Mouse (Mus musculus) heart, embryonic 10.5 days (tissue): Measurements from ENCODE around the gene Swi5. TPM values are rescaled to one million over a fixed set of nuclear protein-coding genes. Genes with fewer than 3 reads are reported as not detected.

Experiments
- DNase-seq: peaks from one replicate; pipeline ENCODE4 v3.0.0-alpha.2; 2017; ENCODE audit warnings: low spot score
- H3K27ac ChIP-seq: fragments of 300-500 bp; sonication (generic); 2 replicates; pipeline ENCODE4 v1.5.1; 2016; ENCODE audit warnings: mild to moderate bottlenecking
- H3K27me3 ChIP-seq: fragments of 300-500 bp; sonication (generic); 2 replicates; pipeline ENCODE4 v1.6.1; 2016; ENCODE audit warnings: mild to moderate bottlenecking; ENCODE audit not compliant: poor library complexity, insufficient read depth, severe bottlenecking
- H3K36me3 ChIP-seq: fragments of 300-500 bp; sonication (generic); 2 replicates; pipeline ENCODE4 v1.6.1; 2016; ENCODE audit warnings: mild to moderate bottlenecking, moderate library complexity
- H3K4me1 ChIP-seq: fragments of 300-500 bp; sonication (generic); 2 replicates; pipeline ENCODE4 v1.6.1; 2016; ENCODE audit warnings: mild to moderate bottlenecking
- H3K4me3 ChIP-seq: fragments of 300-500 bp; sonication (generic); 2 replicates; pipeline ENCODE4 v1.5.1; 2016; ENCODE audit warnings: mild to moderate bottlenecking, moderate library complexity
- H3K9me3 ChIP-seq: fragments of 300-500 bp; sonication (generic); 2 replicates; pipeline ENCODE4 v1.6.1; 2016; ENCODE audit warnings: mild to moderate bottlenecking, moderate library complexity
- WGBS: fragments of 180-500 bp; shearing (Covaris S2); methylation state at CpG from one replicate; pipeline ENCODE4 v1.1.7; 2016; 5-methylcytosine and 5-hydroxymethylcytosine counted together
- microRNA-seq: library from miRNA; unstranded; fragments of <30 nt; microRNA quantifications from one replicate; pipeline ENCODE4, GENCODE M21; 2017
- polyA plus RNA-seq: library from polyadenylated mRNA; unstranded; fragments of >200 nt; fragmentation: Nextera tagmentation; extraction: Ambion mirVana; gene quantifications from 2 replicates; pipeline ENCODE4 v1.2.1, GENCODE M21; 2016

Gene Swi5
- polyA plus RNA-seq, 1 experiment from 2014 or later = 348 TPM

GRCm38 (mm10) chr2:32246741-32247140 is 41.1 kb downstream of the Swi5 start:
- H3K4me1 ChIP-seq = 0 out of 2 replicates have a peak, but pooled peaks cover 4% of the 10 kb centered on the region
- no peaks in the 10 kb centered on the region for H3K27me3 ChIP-seq
- H3K9me3 ChIP-seq = no peaks in the 10 kb centered on the region
- peaks cover 83% of the 10 kb centered on the region for H3K36me3 ChIP-seq
- no peak overlapping the region for H3K4me3 ChIP-seq
- no peak for DNase-seq
- H3K27ac ChIP-seq = no peak overlapping the region
- 84% methylated on average over 4 of the region's 4 CpGs for WGBS

- Histone ChIP-seq H3K36me3 (peaks cover 49% of the 10 kb centered on the region), H3K4me1 (no peaks in the 10 kb centered on the region), H3K27me3 (no peaks in the 10 kb centered on the region), H3K4me3 (no peak overlapping the region), H3K9me3 (no peaks in the 10 kb centered on the region), H3K27ac (no peak overlapping the region)
- 88% methylated on average over 4 of the region's 4 CpGs for WGBS
- DNase-seq = no peak
Measured at GRCm38 (mm10) chr2:32242986-32243385, 44.9 kb downstream of the Swi5 start.

GRCm38 (mm10) chr2:32240591-32240990 is 47.3 kb downstream of the Swi5 start:
- peaks cover 5% of the 10 kb centered on the region; the same call in 1 of the 2 replicates for H3K4me1 ChIP-seq
- H3K4me3 ChIP-seq = no peak overlapping the region
- no peaks in the 10 kb centered on the region for H3K9me3 ChIP-seq
- H3K36me3 ChIP-seq = peaks cover 28% of the 10 kb centered on the region
- no peaks in the 10 kb centered on the region for H3K27me3 ChIP-seq
- no peak overlapping the region for H3K27ac ChIP-seq
- 83% methylated on average over 5 of the region's 5 CpGs for WGBS
- DNase-seq = no peak

GRCm38 (mm10) chr2:32238708-32239435 is 49.0 kb downstream of the Swi5 start:
- H3K27ac ChIP-seq = no peak overlapping the region
- H3K9me3 ChIP-seq = no peaks in the 10 kb centered on the region
- H3K27me3 ChIP-seq = no peaks in the 10 kb centered on the region
- peaks cover 17% of the 10 kb centered on the region for H3K4me1 ChIP-seq
- peaks cover 22% of the 10 kb centered on the region for H3K36me3 ChIP-seq
- WGBS = 91% methylated on average over 9 of the region's 9 CpGs
- H3K4me3 ChIP-seq = no peak overlapping the region
- no peak for DNase-seq

- H3K27me3 ChIP-seq = no peaks in the 10 kb centered on the region
- no peaks in the 10 kb centered on the region for H3K9me3 ChIP-seq
- WGBS = 42% methylated on average over 4 of the region's 4 CpGs
- peaks cover 17% of the 10 kb centered on the region for H3K4me1 ChIP-seq
- peaks cover 24% of the 10 kb centered on the region for H3K36me3 ChIP-seq
- DNase-seq = no peak
- H3K27ac ChIP-seq = 0 out of 2 replicates have a peak overlapping the region, but pooled peaks have one; percentile 89
- H3K4me3 ChIP-seq = peak overlapping the region; percentile 80
Measured at GRCm38 (mm10) chr2:32237571-32237970, 50.3 kb downstream of the Swi5 start.

- peaks cover 17% of the 10 kb centered on the region for H3K4me1 ChIP-seq
- H3K27ac ChIP-seq = peak overlapping the region; percentile 89
- no peak for DNase-seq
- peaks cover 31% of the 10 kb centered on the region for H3K36me3 ChIP-seq
- H3K9me3 ChIP-seq = no peaks in the 10 kb centered on the region
- peak overlapping the region; percentile 80 for H3K4me3 ChIP-seq
- H3K27me3 ChIP-seq = no peaks in the 10 kb centered on the region
- WGBS = under 1% methylated on average over 20 of the region's 20 CpGs
Measured at GRCm38 (mm10) chr2:32236760-32237487, 51.0 kb downstream of the Swi5 start.

- peak within 1 kb of the TSS; percentile 89 for H3K27ac ChIP-seq
- H3K9me3 ChIP-seq = no peaks in the 10 kb centered on the region
- WGBS = under 1% methylated on average over 54 of the region's 54 CpGs
- no peaks in the 10 kb centered on the region for H3K27me3 ChIP-seq
- peak within 1 kb of the TSS; percentile 80 for H3K4me3 ChIP-seq
- H3K4me1 ChIP-seq = peaks cover 17% of the 10 kb centered on the region
- DNase-seq = peak; percentile 96
- H3K36me3 ChIP-seq = peaks cover 39% of the 10 kb centered on the region
Measured at GRCm38 (mm10) chr2:32235886-32236759, 51.8 kb downstream of the Swi5 start, which contains the start of gene Pomt1. Gene Pomt1 (plus strand): TSS chr2:32236590.

GRCm38 (mm10) chr2:32235433-32235832 is 52.4 kb downstream of the Swi5 start:
- 35% methylated on average over 7 of the region's 7 CpGs for WGBS
- Histone ChIP-seq H3K4me1 (peaks cover 17% of the 10 kb centered on the region), H3K36me3 (peaks cover 44% of the 10 kb centered on the region), H3K4me3 (peak overlapping the region; percentile 80), H3K27me3 (no peaks in the 10 kb centered on the region), H3K27ac (peak overlapping the region; percentile 89; the same call in 1 of the 2 replicates), H3K9me3 (no peaks in the 10 kb centered on the region)
- no peak for DNase-seq

Small RNA genes within 50 kb of the gene (microRNA-seq; reads per million reads assigned to microRNA genes)
- gene Gm23363 (not detected), gene Mir199b (316 reads per million, percentile 64 among the genes with 10 or more reads in this experiment)

Other genes starting within 250 kb of the Swi5 start
- 37.7 and 60.1 TPM in 2 replicates for gene Fam78a, start 203.2 kb downstream of the Swi5 start, polyA plus RNA-seq
- 10.9 and 12.9 TPM in 2 replicates for gene Plpp7, start 192.5 kb downstream of the Swi5 start, polyA plus RNA-seq
- 44.1 and 54.6 TPM in 2 replicates for gene Prrc2b, start 137.0 kb downstream of the Swi5 start, polyA plus RNA-seq
- gene Pomt1, start 51.5 kb downstream of the Swi5 start, polyA plus RNA-seq = 18.8 and 24.2 TPM in 2 replicates
- 63.1 and 65.8 TPM in 2 replicates for gene Uck1, start 27.9 kb downstream of the Swi5 start, polyA plus RNA-seq
- gene Golga2, start 691 bp downstream of the Swi5 start, polyA plus RNA-seq = 22.0 and 27.2 TPM in 2 replicates
- 41.0 and 48.0 TPM in 2 replicates for gene Ciz1, start 64.3 kb upstream of the Swi5 start, polyA plus RNA-seq
- 4.3 and 9.4 TPM in 2 replicates for gene Dnm1, start 65.3 kb upstream of the Swi5 start, polyA plus RNA-seq
- gene 1110008P14Rik, start 93.9 kb upstream of the Swi5 start, polyA plus RNA-seq = 41.2 and 50.5 TPM in 2 replicates
- gene Lcn2, start 100.2 kb upstream of the Swi5 start, polyA plus RNA-seq = not detected in 2 replicates
- 34.4 and 46.6 TPM in 2 replicates for gene Ptges2, start 107.8 kb upstream of the Swi5 start, polyA plus RNA-seq
- 5.4 and 5.5 TPM in 2 replicates for gene Naif1, start 162.4 kb upstream of the Swi5 start, polyA plus RNA-seq
- gene Slc25a25, start 163.4 kb upstream of the Swi5 start, polyA plus RNA-seq = 17.0 and 17.3 TPM in 2 replicates
- gene Fam102a, start 247.3 kb upstream of the Swi5 start, polyA plus RNA-seq = 5.9 and 8.3 TPM in 2 replicates